Mouse (Mus musculus) erythroblast, embryonic 14.5 days (primary cell): ENCODE measurements around the gene Gng2. TPM values are rescaled to one million over a fixed set of nuclear protein-coding genes. Genes with fewer than 3 reads are reported as not detected.

Source experiments
- H3K27me3 ChIP-seq: 2 replicates; pipeline ENCODE4 v1.6.1; 2012; ENCODE audit warnings: inconsistent platforms; ENCODE audit not compliant: control insufficient read depth
- H3K36me3 ChIP-seq: 2 replicates; pipeline ENCODE4 v1.6.1; 2012; ENCODE audit warnings: mild to moderate bottlenecking, inconsistent platforms; ENCODE audit not compliant: control insufficient read depth
- H3K4me1 ChIP-seq: 2 replicates; pipeline ENCODE4 v1.6.1; 2012; ENCODE audit warnings: inconsistent platforms; ENCODE audit not compliant: control insufficient read depth
- H3K4me3 ChIP-seq: replicated peaks from 2 replicates; pipeline ENCODE3; 2012; ENCODE audit warnings: moderate library complexity, mild to moderate bottlenecking, inconsistent platforms
- H3K9me3 ChIP-seq: 2 replicates; pipeline ENCODE4 v1.6.1; 2012; ENCODE audit warnings: low read length, inconsistent platforms, mixed read lengths; ENCODE audit not compliant: control insufficient read depth
- GATA1 ChIP-seq: IDR thresholded peaks from 2 replicates; pipeline ENCODE4 v1.6.1; 2012; ENCODE audit warnings: low read length, inconsistent platforms, mixed read lengths
- TAL1 ChIP-seq: IDR thresholded peaks from 3 replicates; pipeline ENCODE4 v1.6.1; 2012; ENCODE audit warnings: low read length, inconsistent platforms, mixed read lengths
- polyA plus RNA-seq: library from polyadenylated mRNA; stranded (reverse); fragments of >175 nt; gene quantifications from 2 replicates; pipeline ENCODE4 v1.2.3, GENCODE M21; 2012

Gng2 gene
- polyA plus RNA-seq, 1 experiment: not detected

GRCm38 (mm10) chr14:19949475-19949874 is 28.0 kb downstream of the Gng2 start:
- H3K9me3 ChIP-seq: no peaks in the 10 kb centered on the region
- no peak overlapping the region for H3K4me3 ChIP-seq
- TF ChIP-seq GATA1: no peak
- no peak for TF ChIP-seq TAL1
- no peaks in the 10 kb centered on the region for H3K27me3 ChIP-seq
- H3K4me1 ChIP-seq: no peaks in the 10 kb centered on the region
- H3K36me3 ChIP-seq: no peaks in the 10 kb centered on the region

- Histone ChIP-seq H3K4me3 (no peak overlapping the region), H3K4me1 (no peaks in the 10 kb centered on the region; the same call in 1 of the 2 replicates), H3K27me3 (no peaks in the 10 kb centered on the region), H3K36me3 (no peaks in the 10 kb centered on the region), H3K9me3 (no peaks in the 10 kb centered on the region)
- TF ChIP-seq GATA1: no peak
Observed at GRCm38 (mm10) chr14:19946221-19946620, 31.2 kb downstream of the Gng2 start.

DNA sequence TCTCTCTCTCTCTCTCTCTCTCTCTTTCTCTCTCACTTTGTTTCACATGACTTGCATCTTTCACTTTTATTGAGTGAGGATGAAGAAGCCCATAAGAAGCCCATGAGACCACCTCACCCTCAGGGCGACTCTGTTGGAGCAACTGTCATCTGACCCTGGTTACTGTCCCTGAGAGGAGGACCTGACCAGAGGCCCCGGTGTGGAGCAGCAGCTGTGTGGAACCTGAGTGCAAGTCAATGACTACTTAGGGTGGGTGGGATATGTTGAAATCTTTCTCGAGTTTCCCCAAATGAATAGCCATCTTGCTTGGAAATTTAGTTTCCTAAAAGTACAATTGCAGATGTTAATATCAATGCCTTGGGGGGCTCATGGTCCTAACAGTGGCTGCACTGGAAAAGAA is 34.7 kb downstream of the Gng2 start:
- no peaks in the 10 kb centered on the region for H3K27me3 ChIP-seq
- no peaks in the 10 kb centered on the region; the same call in 1 of the 2 replicates for H3K4me1 ChIP-seq
- TF ChIP-seq GATA1 (no peak), TAL1 (no peak)
- H3K36me3 ChIP-seq: no peaks in the 10 kb centered on the region
- no peaks in the 10 kb centered on the region for H3K9me3 ChIP-seq
- no peak overlapping the region for H3K4me3 ChIP-seq

GRCm38 (mm10) chr14:19942329-19942728 is 35.1 kb downstream of the Gng2 start:
- no peaks in the 10 kb centered on the region for H3K9me3 ChIP-seq
- no peaks in the 10 kb centered on the region for H3K36me3 ChIP-seq
- H3K4me1 ChIP-seq: no peaks in the 10 kb centered on the region; the same call in 1 of the 2 replicates
- no peak overlapping the region for H3K4me3 ChIP-seq
- H3K27me3 ChIP-seq: no peaks in the 10 kb centered on the region
- TF ChIP-seq GATA1: no peak
- no peak for TF ChIP-seq TAL1

DNA sequence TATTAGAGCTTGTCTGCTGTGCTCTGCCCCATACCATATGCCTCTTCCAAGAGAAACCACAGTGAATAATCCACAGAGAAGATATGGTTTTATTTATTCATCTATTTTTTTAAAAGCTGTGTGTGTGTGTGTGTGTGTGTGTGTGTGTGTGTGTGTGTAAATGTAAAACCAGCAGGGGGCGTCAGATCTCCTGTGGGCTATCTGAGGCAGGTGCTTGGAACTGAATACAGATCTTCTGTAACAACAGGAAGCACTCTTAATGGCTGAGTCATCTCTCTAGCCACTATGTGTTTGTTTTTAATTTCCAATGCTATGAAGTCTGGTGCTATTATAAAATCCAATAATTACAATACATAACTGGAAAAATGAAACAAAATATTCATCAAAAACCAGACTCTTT is 37.4 kb downstream of the Gng2 start:
- TF ChIP-seq TAL1 (no peak), GATA1 (no peak)
- H3K9me3 ChIP-seq: no peaks in the 10 kb centered on the region
- H3K36me3 ChIP-seq: no peaks in the 10 kb centered on the region
- H3K27me3 ChIP-seq: no peaks in the 10 kb centered on the region
- no peak overlapping the region for H3K4me3 ChIP-seq
- no peaks in the 10 kb centered on the region; the same call in 1 of the 2 replicates for H3K4me1 ChIP-seq

GRCm38 (mm10) chr14:19938545-19938944 is 38.9 kb downstream of the Gng2 start:
- no peaks in the 10 kb centered on the region for H3K36me3 ChIP-seq
- no peaks in the 10 kb centered on the region for H3K27me3 ChIP-seq
- no peaks in the 10 kb centered on the region; the same call in 1 of the 2 replicates for H3K4me1 ChIP-seq
- no peak overlapping the region for H3K4me3 ChIP-seq
- no peak for TF ChIP-seq GATA1
- TF ChIP-seq TAL1: no peak
- no peaks in the 10 kb centered on the region for H3K9me3 ChIP-seq

- Histone ChIP-seq H3K4me3 (no peak overlapping the region), H3K36me3 (no peaks in the 10 kb centered on the region), H3K27me3 (no peaks in the 10 kb centered on the region), H3K4me1 (no peaks in the 10 kb centered on the region), H3K9me3 (no peaks in the 10 kb centered on the region)
- TF ChIP-seq GATA1 (no peak), TAL1 (no peak)
Observed at GRCm38 (mm10) chr14:19935084-19935483, 42.3 kb downstream of the Gng2 start.

GRCm38 (mm10) chr14:19933314-19933713 is 44.1 kb downstream of the Gng2 start:
- H3K4me1 ChIP-seq: peaks cover 3% of the 10 kb centered on the region
- H3K27me3 ChIP-seq: no peaks in the 10 kb centered on the region
- no peak for TF ChIP-seq GATA1
- TF ChIP-seq TAL1: no peak
- no peaks in the 10 kb centered on the region for H3K9me3 ChIP-seq
- no peak overlapping the region for H3K4me3 ChIP-seq
- no peaks in the 10 kb centered on the region for H3K36me3 ChIP-seq

DNA sequence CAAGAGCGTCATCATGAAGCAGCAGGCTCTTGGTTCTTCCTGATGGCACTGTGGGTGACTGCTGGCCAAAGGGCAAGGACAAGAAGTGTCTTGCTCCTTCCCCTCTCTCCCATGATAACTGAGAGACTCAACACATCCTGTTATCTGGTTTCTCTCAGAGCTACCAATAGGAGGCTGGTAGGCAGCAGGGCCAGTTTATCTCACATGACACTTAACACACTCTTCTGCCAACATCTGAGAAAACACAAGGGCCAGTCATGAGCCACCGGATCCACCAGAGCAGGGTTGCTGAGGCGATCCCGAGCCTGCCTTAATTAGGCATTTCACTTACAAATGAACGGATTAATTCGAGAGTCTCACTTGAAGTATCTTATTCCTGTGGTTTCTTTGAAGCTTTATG is 49.5 kb downstream of the Gng2 start:
- peaks cover 25% of the 10 kb centered on the region for H3K4me1 ChIP-seq
- H3K9me3 ChIP-seq: no peaks in the 10 kb centered on the region
- no peak for TF ChIP-seq TAL1
- TF ChIP-seq GATA1: no peak
- no peak overlapping the region for H3K4me3 ChIP-seq
- no peaks in the 10 kb centered on the region for H3K36me3 ChIP-seq
- H3K27me3 ChIP-seq: no peaks in the 10 kb centered on the region

GRCm38 (mm10) chr14:19927156-19927555 is 50.3 kb downstream of the Gng2 start:
- no peak for TF ChIP-seq TAL1
- no peaks in the 10 kb centered on the region for H3K9me3 ChIP-seq
- no peak overlapping the region for H3K4me3 ChIP-seq
- H3K27me3 ChIP-seq: no peaks in the 10 kb centered on the region
- peaks cover 25% of the 10 kb centered on the region for H3K4me1 ChIP-seq
- H3K36me3 ChIP-seq: no peaks in the 10 kb centered on the region
